Mouse (Mus musculus) limb, embryonic 11.5 days (tissue): ENCODE data around the gene Dnajc25. TPM values are rescaled to one million over a fixed set of nuclear protein-coding genes. Genes with fewer than 3 reads are reported as not detected.

ENCODE experiments used
- ATAC-seq: fragments of 200-750 bp; cut with Nextera tagmentation; 2 replicates; pipeline ENCODE4 v1.8.0; 2017; ENCODE audit warnings: low read depth; ENCODE audit not compliant: insufficient number of reproducible peaks, low FRiP score, low TSS enrichment
- DNase-seq: peaks from one replicate; pipeline ENCODE4 v3.0.0-alpha.2; 2015; ENCODE audit warnings: low spot score
- H3K27ac ChIP-seq: fragments of 300-500 bp; sonication (generic); replicated peaks from 2 replicates; pipeline ENCODE4 v1.5.1; 2014; ENCODE audit warnings: low read depth, mild to moderate bottlenecking, low read length
- H3K27me3 ChIP-seq: fragments of 300-500 bp; sonication (generic); 2 replicates; pipeline ENCODE4 v1.6.1; 2014; ENCODE audit warnings: mild to moderate bottlenecking, low read length, mixed read lengths; ENCODE audit not compliant: control insufficient read depth, insufficient read depth
- H3K36me3 ChIP-seq: fragments of 300-500 bp; sonication (generic); 2 replicates; pipeline ENCODE4 v1.6.1; 2014; ENCODE audit warnings: mild to moderate bottlenecking, low read length, moderate library complexity, mixed read lengths; ENCODE audit not compliant: control insufficient read depth, insufficient read depth
- H3K4me1 ChIP-seq: fragments of 300-500 bp; sonication (generic); 2 replicates; pipeline ENCODE4 v1.6.1; 2014; ENCODE audit warnings: low read length, mixed read lengths; ENCODE audit not compliant: control insufficient read depth, insufficient read depth
- H3K4me2 ChIP-seq: fragments of 300-500 bp; sonication (generic); 2 replicates; pipeline ENCODE4 v1.6.1; 2014; ENCODE audit warnings: low read depth, mild to moderate bottlenecking, moderate library complexity; ENCODE audit not compliant: severe bottlenecking
- H3K4me3 ChIP-seq: fragments of 300-500 bp; sonication (generic); 2 replicates; pipeline ENCODE4 v1.5.1; 2014; ENCODE audit warnings: low read depth, low read length
- H3K9ac ChIP-seq: fragments of 300-500 bp; sonication (generic); 2 replicates; pipeline ENCODE4 v1.6.1; 2014; ENCODE audit warnings: mild to moderate bottlenecking, low read length
- H3K9me3 ChIP-seq: fragments of 300-500 bp; sonication (generic); 2 replicates; pipeline ENCODE4 v1.6.1; 2016; ENCODE audit warnings: low read length; ENCODE audit not compliant: control insufficient read depth
- WGBS: fragments of 180-500 bp; shearing (Covaris S2); extraction: QIAGEN DNeasy Blood & Tissue Kit; methylation state at CpG from one replicate; pipeline ENCODE4 v1.1.7; 2014; 5-methylcytosine and 5-hydroxymethylcytosine counted together
- polyA plus RNA-seq: library from polyadenylated mRNA; unstranded; fragments of >200 nt; fragmentation: Nextera tagmentation; extraction: Ambion mirVana; gene quantifications from 2 replicates; pipeline ENCODE4 v1.2.1, GENCODE M21; 2014

Dnajc25 gene
- polyA plus RNA-seq, 1 experiment from 2014 or later, result 7.4 TPM

DNA sequence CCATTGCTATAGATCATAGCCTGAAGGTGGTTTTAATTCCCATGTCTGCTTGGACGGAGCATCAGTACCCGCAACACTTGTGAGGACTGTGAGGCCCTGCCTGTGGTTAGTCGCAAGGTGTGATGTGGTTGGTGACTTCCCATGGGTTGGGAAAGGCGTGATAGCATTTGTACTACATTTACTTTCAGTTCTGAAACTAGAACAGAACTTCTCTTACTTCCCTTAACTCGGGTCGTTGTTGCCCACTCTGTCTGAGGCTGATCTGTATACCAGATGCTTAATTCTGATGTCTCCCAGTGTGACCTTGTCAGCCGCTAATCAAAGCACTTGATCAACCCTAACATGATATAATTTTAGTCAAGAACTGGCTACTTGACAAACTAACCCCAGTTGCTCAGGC, 14.3 kb downstream of the Dnajc25 start:
- Histone ChIP-seq H3K9ac (no peak overlapping the region), H3K27me3 (no peaks in the 10 kb centered on the region), H3K9me3 (no peaks in the 10 kb centered on the region), H3K4me3 (no peak overlapping the region), H3K36me3 (no peaks in the 10 kb centered on the region), H3K27ac (no peak overlapping the region), H3K4me2 (no peak overlapping the region), H3K4me1 (0 out of 2 replicates have a peak, but pooled peaks cover 5% of the 10 kb centered on the region)
- DNase-seq (no peak), ATAC-seq (no peak)
- WGBS, result 91% methylated on average over 7 of the region's 7 CpGs

DNA sequence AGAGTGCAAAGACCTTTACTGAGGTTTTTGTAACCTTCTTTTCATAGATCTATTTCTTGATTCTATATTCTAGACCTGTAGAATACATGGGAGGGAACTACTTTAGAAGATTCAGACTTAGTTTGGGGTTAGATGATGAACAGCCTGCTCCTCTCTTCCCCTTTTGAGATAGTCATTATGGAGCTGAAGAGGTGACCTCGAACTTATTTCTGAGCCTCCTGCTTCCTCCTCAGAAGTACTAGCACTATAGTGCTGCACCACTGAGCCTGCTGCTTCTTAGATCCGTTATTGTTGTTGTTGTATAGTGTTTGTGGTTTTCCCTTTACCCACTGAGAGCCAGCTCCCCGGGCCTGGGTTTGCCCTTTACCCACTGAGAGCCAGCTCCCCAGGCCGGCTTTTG, 14.8 kb downstream of the Dnajc25 start:
- 80% methylated on average over 4 of the region's 4 CpGs for WGBS
- H3K27me3 ChIP-seq, result no peaks in the 10 kb centered on the region
- 0 out of 2 replicates have a peak, but pooled peaks cover 2% of the 10 kb centered on the region for H3K4me1 ChIP-seq
- no peak overlapping the region for H3K9ac ChIP-seq
- no peak for DNase-seq
- ATAC-seq, result no peak
- no peaks in the 10 kb centered on the region for H3K36me3 ChIP-seq
- H3K4me3 ChIP-seq, result no peak overlapping the region
- no peak overlapping the region for H3K27ac ChIP-seq
- no peak overlapping the region for H3K4me2 ChIP-seq
- no peaks in the 10 kb centered on the region for H3K9me3 ChIP-seq

DNA sequence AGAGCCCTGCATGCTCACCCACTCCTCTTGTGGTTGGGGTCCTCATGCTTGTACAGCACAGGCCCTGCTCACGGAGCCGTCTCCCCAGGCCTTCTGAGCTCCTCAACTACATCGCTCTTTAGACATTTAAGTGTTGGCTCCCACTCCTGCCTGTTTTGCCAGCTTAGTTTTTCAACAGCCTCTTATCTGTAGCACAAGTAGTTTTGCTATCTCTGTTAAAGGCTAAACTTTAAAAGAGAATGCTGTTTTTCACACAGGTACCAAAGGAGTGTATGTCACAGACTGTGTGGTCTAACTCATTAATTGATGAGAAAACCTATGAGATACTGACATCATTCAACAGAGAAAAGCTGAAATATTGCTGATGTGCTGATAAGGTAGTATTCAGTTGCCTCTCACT, 16.6 kb downstream of the Dnajc25 start:
- no peak for DNase-seq
- Histone ChIP-seq H3K27me3 (no peaks in the 10 kb centered on the region), H3K36me3 (no peaks in the 10 kb centered on the region; the same call in 1 of the 2 replicates), H3K4me3 (no peak overlapping the region), H3K27ac (no peak overlapping the region), H3K4me2 (no peak overlapping the region), H3K9me3 (no peaks in the 10 kb centered on the region), H3K9ac (no peak overlapping the region), H3K4me1 (no peaks in the 10 kb centered on the region)
- ATAC-seq, result no peak
- 85% methylated on average over 3 of the region's 3 CpGs for WGBS

DNA sequence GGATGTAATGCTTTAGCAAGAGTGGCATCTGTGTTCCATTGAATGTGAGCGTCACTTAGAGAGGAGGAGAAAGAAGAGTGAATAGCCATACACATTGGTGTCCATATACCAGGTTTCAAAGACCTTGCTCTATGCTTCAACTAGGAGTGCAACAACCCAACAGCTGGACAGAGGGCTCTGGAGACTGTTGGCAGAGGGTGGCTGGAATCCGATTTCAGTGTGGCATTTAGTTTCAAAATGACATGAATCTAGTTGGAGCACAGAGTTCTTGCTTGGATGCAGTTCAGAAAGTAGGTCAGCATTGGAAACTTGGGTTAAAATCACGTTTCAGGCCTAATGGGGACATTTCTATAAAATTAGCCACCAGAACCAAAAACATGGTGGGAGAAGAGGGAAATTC, 20.3 kb downstream of the Dnajc25 start:
- DNase-seq (no peak), ATAC-seq (no peak)
- Histone ChIP-seq H3K9me3 (no peaks in the 10 kb centered on the region), H3K36me3 (peaks cover 3% of the 10 kb centered on the region; the same call in 1 of the 2 replicates), H3K4me3 (no peak overlapping the region), H3K27me3 (no peaks in the 10 kb centered on the region), H3K9ac (no peak overlapping the region), H3K4me1 (no peaks in the 10 kb centered on the region), H3K27ac (no peak overlapping the region), H3K4me2 (no peak overlapping the region)
- 91% methylated on average over 3 of the region's 3 CpGs for WGBS

DNA sequence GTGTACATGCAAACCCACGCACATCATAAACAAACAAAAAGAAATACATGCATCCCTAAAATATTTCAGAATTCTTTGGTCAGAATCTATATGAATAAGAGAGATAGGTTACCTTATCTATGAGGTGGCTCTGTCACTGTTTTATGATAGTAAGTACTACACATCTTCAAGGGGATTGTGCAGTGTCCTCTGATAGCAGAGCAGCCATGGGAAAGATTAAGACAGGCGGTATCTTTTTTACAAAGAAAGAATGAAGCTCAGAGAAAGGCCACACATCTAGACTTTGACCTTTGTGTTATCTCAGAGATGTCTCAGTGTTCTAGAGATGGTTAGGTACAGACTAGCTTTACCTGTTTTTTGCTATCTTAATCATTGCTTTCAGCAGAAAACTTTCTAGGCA, 22.1 kb downstream of the Dnajc25 start:
- Histone ChIP-seq H3K27ac (no peak overlapping the region), H3K9ac (no peak overlapping the region), H3K9me3 (no peaks in the 10 kb centered on the region), H3K4me3 (no peak overlapping the region), H3K36me3 (peaks cover 6% of the 10 kb centered on the region; the same call in 1 of the 2 replicates), H3K4me1 (no peaks in the 10 kb centered on the region), H3K27me3 (no peaks in the 10 kb centered on the region), H3K4me2 (no peak overlapping the region)
- ATAC-seq (no peak), DNase-seq (no peak)
- 93% methylated on average over 2 of the region's 2 CpGs for WGBS

DNA sequence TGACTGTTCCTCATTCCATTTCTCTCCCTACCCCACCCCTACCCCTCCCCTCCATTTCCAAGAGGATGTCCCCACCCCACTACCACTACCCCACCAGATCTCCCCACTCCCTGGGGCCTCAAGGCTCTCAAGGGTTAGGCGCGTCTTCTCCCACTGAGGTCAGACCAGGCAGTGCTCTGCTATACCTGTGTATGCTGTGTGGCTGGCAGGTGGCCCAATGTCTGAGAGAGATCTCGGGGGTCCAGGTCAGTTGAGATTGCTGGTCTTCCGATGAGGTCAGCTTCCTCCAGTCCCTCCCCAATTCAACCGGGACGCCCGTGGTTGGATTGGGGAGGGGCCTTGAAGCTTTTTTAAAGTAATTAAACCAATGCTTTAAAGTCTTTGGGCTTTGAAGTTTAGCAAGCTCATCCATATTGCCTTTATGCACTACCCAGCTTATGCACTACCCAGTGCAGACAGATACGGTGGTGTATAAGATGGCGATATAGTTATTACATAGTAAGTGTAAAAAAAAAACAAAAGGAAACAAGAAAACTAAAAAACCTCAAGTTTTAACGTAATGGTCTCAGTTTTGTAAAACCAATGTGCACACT, 39.6 kb downstream of the Dnajc25 start:
- Histone ChIP-seq H3K9ac (peak overlapping the region; percentile 92; the same call in 1 of the 2 replicates), H3K4me3 (peak overlapping the region; percentile 82), H3K4me1 (no peaks in the 10 kb centered on the region), H3K4me2 (peak overlapping the region; percentile 66), H3K36me3 (no peaks in the 10 kb centered on the region), H3K27ac (no peak overlapping the region), H3K9me3 (no peaks in the 10 kb centered on the region), H3K27me3 (no peaks in the 10 kb centered on the region)
- 0 out of 2 replicates have a peak, but pooled peaks have one; percentile 31 for ATAC-seq
- WGBS, result 80% methylated on average over 10 of the region's 10 CpGs
- DNase-seq, result no peak

DNA sequence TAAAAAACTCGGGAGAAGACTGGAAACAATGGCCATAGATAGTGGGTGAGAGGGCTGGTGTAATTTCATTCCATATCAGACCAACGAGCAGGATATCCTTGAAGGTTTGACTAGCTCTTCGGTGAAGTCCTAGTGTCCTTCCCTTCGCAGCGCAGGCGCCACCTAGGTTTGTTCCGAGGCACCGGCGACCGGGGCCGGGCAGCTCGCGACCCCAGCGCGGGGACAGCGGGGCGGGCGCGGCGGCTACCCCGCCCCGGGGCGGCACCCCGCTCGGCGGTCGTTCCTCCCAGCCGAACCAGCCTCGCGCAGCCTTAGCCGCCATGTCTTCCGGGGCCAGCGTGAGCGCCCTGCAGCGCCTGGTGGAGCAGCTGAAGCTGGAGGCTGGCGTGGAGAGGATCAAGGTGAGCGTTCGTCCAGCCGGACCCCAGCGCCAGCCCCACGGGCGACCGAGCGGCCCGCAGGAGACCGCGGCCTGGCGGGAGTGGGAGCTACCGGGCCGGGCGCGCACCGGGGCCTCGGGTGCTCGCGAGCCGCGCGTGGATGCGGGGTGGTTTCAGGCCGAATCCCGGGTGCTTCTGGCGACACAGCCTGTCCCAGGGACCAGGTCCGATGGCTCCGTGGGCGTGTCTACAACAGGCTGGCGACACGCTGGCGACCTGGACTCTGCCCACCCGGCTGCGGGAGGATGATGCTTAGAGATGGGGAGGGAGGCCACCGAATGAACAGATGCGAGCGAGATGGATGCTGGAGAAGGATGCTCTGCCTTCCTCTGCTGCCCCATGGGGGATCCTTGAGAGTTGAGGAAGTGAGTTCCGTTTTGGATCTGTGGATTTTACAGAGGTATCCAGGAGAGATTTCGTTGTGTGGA, 40.3 kb downstream of the Dnajc25 start, which contains the start of gene Gng10:
Gene Gng10 (plus strand): TSS at position 171 of the 868 bp plus-strand sequence.
- WGBS, result 7% methylated on average over 74 of the region's 76 CpGs
- Histone ChIP-seq H3K36me3 (no peaks in the 10 kb centered on the region), H3K9ac (peak within 1 kb of the TSS; percentile 92), H3K9me3 (no peaks in the 10 kb centered on the region), H3K27me3 (no peaks in the 10 kb centered on the region), H3K4me2 (peak within 1 kb of the TSS; percentile 66), H3K27ac (no peak within 1 kb of the TSS), H3K4me1 (no peaks in the 10 kb centered on the region), H3K4me3 (peak within 1 kb of the TSS; percentile 82)
- DNase-seq, result peak; percentile 71
- peak; percentile 87 for ATAC-seq

DNA sequence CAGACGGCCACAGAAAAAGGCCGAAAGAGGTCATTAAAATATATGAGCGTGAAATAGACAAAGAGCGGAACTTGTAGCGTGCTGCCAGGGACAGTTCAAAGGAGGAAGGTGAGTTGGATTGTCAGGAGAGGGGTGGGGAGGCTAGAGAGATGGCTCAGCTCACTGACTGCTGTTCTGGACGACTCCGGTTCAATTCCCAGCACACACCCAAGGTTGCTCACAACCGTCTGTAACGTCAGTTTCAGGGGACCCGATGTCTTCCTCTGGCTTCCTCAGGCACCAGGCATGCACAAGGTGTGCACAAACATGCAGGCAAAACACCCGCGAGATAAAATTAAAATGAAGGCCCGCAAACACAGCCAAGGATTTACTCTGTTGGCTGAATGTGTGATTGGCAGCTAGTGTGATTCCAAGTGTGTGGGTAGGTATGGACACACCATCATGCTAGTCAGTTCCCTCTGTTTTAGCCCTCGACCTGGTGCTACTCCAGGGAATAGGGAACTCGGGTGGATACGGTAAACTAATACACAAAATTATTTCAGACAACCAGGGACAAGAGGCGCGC, 41.0 kb downstream of the Dnajc25 start:
- WGBS, result 62% methylated on average over 18 of the region's 18 CpGs
- H3K9me3 ChIP-seq, result no peaks in the 10 kb centered on the region
- no peaks in the 10 kb centered on the region for H3K27me3 ChIP-seq
- H3K36me3 ChIP-seq, result no peaks in the 10 kb centered on the region
- H3K27ac ChIP-seq, result no peak overlapping the region
- DNase-seq (no peak), ATAC-seq (no peak)
- peak overlapping the region; percentile 82 for H3K4me3 ChIP-seq
- peak overlapping the region; percentile 92 for H3K9ac ChIP-seq
- H3K4me2 ChIP-seq, result peak overlapping the region; percentile 66
- no peaks in the 10 kb centered on the region for H3K4me1 ChIP-seq
